8 mouse cellular contexts compared by ENCODE assay signal in genomic region chr4:32387479-32388240, GRCm38 (mm10).
DNase-seq lines count a peak whose midpoint lies in the region; ATAC-seq and TF ChIP-seq lines count a peak whose summit lies in the region.

No protein-coding gene starts in this region.

- H3K9me3 ChIP-seq in heart, embryonic 14.5 days (ENCODE audit: control insufficient read depth, low read length), result no peaks in the 10 kb centered on the region
- H3K9me3 ChIP-seq in limb, embryonic 10.5 days (replicated peaks), result no peaks in the 10 kb centered on the region

- H3K9ac ChIP-seq in heart, embryonic 14.5 days (ENCODE audit: low read length), result peak overlapping the region; percentile 6; the same call in 1 of the 2 replicates

- 21% methylated on average over 11 of the region's 11 CpGs for WGBS in heart, embryonic 14.5 days
- 81% methylated on average over 11 of the region's 11 CpGs for WGBS in limb, embryonic 10.5 days

- H3K4me1 ChIP-seq in heart, embryonic 14.5 days (ENCODE audit: control insufficient read depth in 2 of 2, insufficient read depth in 2 of 2, low read length in 2 of 2), result peaks cover 31 to 41% of the 10 kb centered on the region in 2 experiments
- H3K4me1 ChIP-seq in limb, embryonic 10.5 days, result peaks cover 31% of the 10 kb centered on the region

- no peak overlapping the region for H3K4me3 ChIP-seq in heart, embryonic 14.5 days (ENCODE audit: control insufficient read depth in 1 of 2, insufficient read depth in 1 of 2, low read depth in 1 of 2, low read length in 2 of 2)
- no peak overlapping the region for H3K4me3 ChIP-seq in limb, embryonic 10.5 days
- H3K4me3 ChIP-seq in myocyte, result no peak overlapping the region

- H3K27ac ChIP-seq in heart, embryonic 14.5 days (replicated peaks in 1 of 2; ENCODE audit: control insufficient read depth in 1 of 2, insufficient read depth in 1 of 2, low read depth in 2 of 2, low read length in 2 of 2), result peak overlapping the region; percentile 73 to 76
- H3K27ac ChIP-seq in limb, embryonic 10.5 days, result peak overlapping the region; percentile 59; the same call in 1 of the 2 replicates

- H3K79me2 ChIP-seq in myocyte (ENCODE audit: control insufficient read depth, insufficient read depth), result no peaks in the 10 kb centered on the region

- ATAC-seq in heart, embryonic 14.5 days (ENCODE audit: insufficient number of reproducible peaks, insufficient read depth, low FRiP score, low read depth), result peak; percentile 69

- H3K36me3 ChIP-seq in heart, embryonic 14.5 days (ENCODE audit: control insufficient read depth, insufficient read depth, low read length), result no peaks in the 10 kb centered on the region
- H3K36me3 ChIP-seq in limb, embryonic 10.5 days, result peaks cover 17% of the 10 kb centered on the region; the same call in 1 of the 2 replicates
- no peaks in the 10 kb centered on the region for H3K36me3 ChIP-seq in myocyte (ENCODE audit: control insufficient read depth, insufficient read depth)

- DNase-seq in gastrocnemius, adult 18-20 months (ENCODE audit: low spot score), result peak; percentile 16
- no peak for DNase-seq in gastrocnemius, adult 8-10 months (ENCODE audit: low spot score in 2 of 2)
- peak; percentile 78 to 80 for DNase-seq in B cell, adult 2 months
- DNase-seq in c-Kit-positive CD71-negative TER-119-negative erythroid progenitor cells, embryonic 14.5 days (ENCODE audit: low read depth), result peak; percentile 30
- no peak for DNase-seq in limb, embryonic 10.5 days (ENCODE audit: low spot score)
- DNase-seq in thymus, postnatal 4 days, result peak; percentile 78

- H3K4me2 ChIP-seq in heart, embryonic 14.5 days (ENCODE audit: low read length), result peak overlapping the region; percentile 37
- peak overlapping the region; percentile 53 for H3K4me2 ChIP-seq in myocyte (ENCODE audit: low read depth)

- no peaks in the 10 kb centered on the region for H3K27me3 ChIP-seq in heart, embryonic 14.5 days (ENCODE audit: control insufficient read depth, insufficient read depth, low read length)
- H3K27me3 ChIP-seq in limb, embryonic 10.5 days (ENCODE audit: low read depth, poor library complexity, severe bottlenecking), result no peaks in the 10 kb centered on the region
- no peaks in the 10 kb centered on the region for H3K27me3 ChIP-seq in myocyte (ENCODE audit: control insufficient read depth, insufficient read depth, insufficient read length)

- no peak for TF ChIP-seq POLR2A in myocyte (IDR thresholded peaks at IDR 0.05; ENCODE audit: insufficient read length, low read depth)

- no peak overlapping the region for H3ac ChIP-seq in myocyte (ENCODE audit: control insufficient read depth, insufficient read length)

TF ChIP-seq in myocyte, 11 proteins besides CTCF, POLR2A, EP300 and RAD21:
- TF ChIP-seq MYOD1 (IDR thresholded peaks at IDR 0.05; ENCODE audit: control insufficient read depth in 1 of 3, insufficient read length in 2 of 3, low read depth in 2 of 3) (peak in 1 of 3 experiments; percentile 68), TCF3 (IDR thresholded peaks at IDR 0.05; ENCODE audit: insufficient read length, low read depth) (no peak), MYOG (IDR thresholded peaks at IDR 0.05; ENCODE audit: control insufficient read depth in 1 of 3, insufficient read depth in 1 of 3, insufficient read length in 2 of 3, low read depth in 2 of 3) (peak in 1 of 3 experiments; percentile 51)

Comparison
In these comparisons a context has a peak if more than half of its experiments do, and no peak if none do; other contexts are left out.
1. DNase-seq: peak in gastrocnemius, adult 18-20 months (single experiment), B cell, adult 2 months (2 of 2), c-Kit-positive CD71-negative TER-119-negative erythroid progenitor cells, embryonic 14.5 days (single experiment) and thymus, postnatal 4 days (single experiment); none in gastrocnemius, adult 8-10 months (0 of 2) and limb, embryonic 10.5 days (single experiment).